Mouse (Mus musculus) heart, embryonic 12.5 days (tissue): Measurements from ENCODE around the gene Gria3. TPM values are rescaled to one million over a fixed set of nuclear protein-coding genes. Genes with fewer than 3 reads are reported as not detected.

Source experiments
- ATAC-seq: fragments of 200-750 bp; cut with Nextera tagmentation; 2 replicates; pipeline ENCODE4 v1.8.0; 2017; ENCODE audit warnings: moderate TSS enrichment, moderate library complexity; ENCODE audit not compliant: insufficient number of reproducible peaks, low FRiP score
- H3K27ac ChIP-seq: fragments of 300-500 bp; sonication (generic); 2 replicates; pipeline ENCODE4 v1.5.1; 2016; ENCODE audit warnings: mild to moderate bottlenecking, moderate library complexity; ENCODE audit not compliant: poor library complexity, severe bottlenecking
- H3K27me3 ChIP-seq: fragments of 300-500 bp; sonication (generic); replicated peaks from 2 replicates; pipeline ENCODE4 v1.6.1; 2016; ENCODE audit warnings: mild to moderate bottlenecking, moderate library complexity
- H3K36me3 ChIP-seq: fragments of 300-500 bp; sonication (generic); 2 replicates; pipeline ENCODE4 v1.6.1; 2016; ENCODE audit warnings: mild to moderate bottlenecking, moderate library complexity
- H3K4me1 ChIP-seq: fragments of 300-500 bp; sonication (generic); replicated peaks from 2 replicates; pipeline ENCODE4 v1.6.1; 2016; ENCODE audit warnings: mild to moderate bottlenecking
- H3K4me2 ChIP-seq: fragments of 300-500 bp; sonication (generic); 2 replicates; pipeline ENCODE4 v1.6.1; 2016; ENCODE audit warnings: mild to moderate bottlenecking, moderate library complexity
- H3K4me3 ChIP-seq: fragments of 300-500 bp; sonication (generic); 2 replicates; pipeline ENCODE4 v1.5.1; 2016; ENCODE audit warnings: mild to moderate bottlenecking
- H3K9ac ChIP-seq: fragments of 300-500 bp; sonication (generic); 2 replicates; pipeline ENCODE4 v1.6.1; 2016; ENCODE audit warnings: mild to moderate bottlenecking, moderate library complexity
- H3K9me3 ChIP-seq: fragments of 300-500 bp; sonication (generic); replicated peaks from 2 replicates; pipeline ENCODE4 v1.6.1; 2016; ENCODE audit warnings: mild to moderate bottlenecking, moderate library complexity
- WGBS: fragments of 180-500 bp; shearing (Covaris S2); methylation state at CpG from one replicate; pipeline ENCODE4 v1.1.7; 2016; 5-methylcytosine and 5-hydroxymethylcytosine counted together
- polyA plus RNA-seq: library from polyadenylated mRNA; unstranded; fragments of >200 nt; fragmentation: Nextera tagmentation; extraction: Ambion mirVana; gene quantifications from 2 replicates; pipeline ENCODE4 v1.2.1, GENCODE M21; 2016

Gria3 gene
- polyA plus RNA-seq, result 6.9 and 7.3 TPM in 2 replicates

DNA sequence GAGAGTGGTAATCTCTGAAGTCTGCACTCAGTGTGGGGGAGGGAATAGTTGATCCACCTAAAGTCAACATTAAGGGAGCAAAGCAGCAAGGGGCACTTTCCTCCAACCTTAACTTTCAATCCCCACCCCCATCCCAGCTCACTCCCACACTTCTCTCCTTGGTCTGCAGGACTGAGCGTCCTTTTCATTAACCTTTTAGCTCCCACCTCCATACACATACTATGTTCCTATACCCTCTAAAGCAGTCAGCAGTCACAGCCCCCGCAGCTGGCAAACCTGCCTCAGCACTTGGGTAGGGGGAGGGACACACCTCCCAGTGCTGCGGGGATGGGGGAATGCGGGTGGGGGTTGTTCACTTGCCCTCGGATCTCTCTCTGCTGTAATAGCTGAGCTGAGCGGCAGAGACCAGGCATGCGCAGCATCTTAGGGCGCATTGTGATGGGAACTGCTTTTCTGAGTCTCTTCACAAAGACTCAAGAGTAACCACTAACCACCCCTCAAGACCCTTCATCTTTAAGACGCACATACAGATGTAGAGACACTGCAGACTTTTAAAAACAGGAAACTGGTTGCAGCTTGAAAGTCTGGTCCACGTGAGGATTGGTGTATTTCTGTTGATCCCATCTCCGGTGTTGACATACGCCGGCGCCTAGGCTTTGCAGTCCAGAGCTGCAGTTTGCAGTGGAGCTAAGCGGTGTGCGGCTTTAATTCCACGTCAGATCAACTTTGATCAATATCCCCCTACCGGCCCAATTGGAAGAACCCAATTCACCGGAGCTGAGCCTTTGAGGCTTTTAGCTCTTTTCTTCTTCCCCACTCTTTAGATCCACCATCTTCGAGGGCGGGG lies at the start of gene Gria3:
Gene Gria3 (plus strand): TSS at position 797 of the 847 bp plus-strand sequence.
- Histone ChIP-seq H3K9ac (peak within 1 kb of the TSS; percentile 65), H3K4me2 (peak within 1 kb of the TSS; percentile 74), H3K36me3 (no peaks in the 10 kb centered on the region), H3K27me3 (0 out of 2 replicates have a peak, but pooled peaks cover 4% of the 10 kb centered on the region), H3K27ac (peak within 1 kb of the TSS; percentile 38), H3K4me1 (0 out of 2 replicates have a peak, but pooled peaks cover under 1% of the 10 kb centered on the region), H3K9me3 (no peaks in the 10 kb centered on the region), H3K4me3 (peak within 1 kb of the TSS; percentile 54)
- 12% methylated on average over 21 of the region's 21 CpGs for WGBS
- no peak for ATAC-seq

DNA sequence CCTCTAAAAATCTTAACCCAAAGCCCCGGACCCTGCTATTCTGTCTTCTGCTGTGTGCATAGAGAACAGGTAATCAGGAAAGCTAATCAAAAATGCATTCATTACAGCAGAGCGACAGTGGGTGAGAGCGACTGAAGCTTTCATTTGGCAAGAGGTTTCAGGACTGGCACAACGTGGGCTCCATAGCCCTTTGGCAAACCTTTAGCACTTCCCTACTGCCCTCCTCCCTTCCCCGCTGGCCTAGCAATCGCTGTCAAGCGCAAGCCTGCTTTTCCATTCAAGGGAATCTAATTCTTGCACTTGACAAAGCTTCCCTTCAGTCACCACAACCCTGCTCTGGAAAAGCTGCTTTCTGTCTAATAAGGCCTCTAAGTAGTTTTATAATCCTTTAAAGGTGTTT lies 13.6 kb upstream of the Gria3 start:
- Histone ChIP-seq H3K27ac (no peak overlapping the region), H3K4me2 (no peak overlapping the region), H3K4me3 (no peak overlapping the region), H3K4me1 (no peaks in the 10 kb centered on the region), H3K9me3 (no peaks in the 10 kb centered on the region), H3K36me3 (no peaks in the 10 kb centered on the region), H3K9ac (no peak overlapping the region), H3K27me3 (no peaks in the 10 kb centered on the region)
- 58% methylated on average over 7 of the region's 7 CpGs for WGBS
- ATAC-seq, result no peak

DNA sequence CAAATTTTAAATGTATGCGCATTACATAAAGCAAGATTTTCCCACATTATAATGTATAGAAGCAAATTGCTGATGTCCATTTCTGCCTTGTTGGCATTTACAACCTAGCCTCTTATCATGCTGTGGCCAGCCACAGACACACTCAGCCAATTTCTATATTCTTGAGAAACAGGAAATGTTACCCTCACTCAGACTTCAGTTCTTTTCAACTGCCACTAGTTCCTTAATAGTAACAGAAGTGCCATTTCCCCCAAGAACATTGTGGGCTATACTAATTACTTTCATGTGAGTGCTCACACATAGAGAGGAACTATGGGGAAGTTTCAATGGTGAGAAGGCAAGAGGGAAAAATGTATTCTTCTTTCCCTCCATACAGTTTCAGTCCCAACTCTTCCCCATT lies 11.6 kb upstream of the Gria3 start:
- no peaks in the 10 kb centered on the region for H3K4me1 ChIP-seq
- 86% methylated on average over 1 of the region's 1 CpGs for WGBS
- no peak overlapping the region for H3K4me2 ChIP-seq
- H3K27me3 ChIP-seq, result no peaks in the 10 kb centered on the region
- H3K27ac ChIP-seq, result no peak overlapping the region
- no peak overlapping the region for H3K9ac ChIP-seq
- no peak overlapping the region for H3K4me3 ChIP-seq
- ATAC-seq, result no peak
- H3K36me3 ChIP-seq, result no peaks in the 10 kb centered on the region
- H3K9me3 ChIP-seq, result no peaks in the 10 kb centered on the region

GRCm38 (mm10) chrX:41398482-41398881 lies 2.2 kb upstream of the Gria3 start:
- no peaks in the 10 kb centered on the region for H3K4me1 ChIP-seq
- 0 out of 2 replicates have a peak, but pooled peaks cover 4% of the 10 kb centered on the region for H3K27me3 ChIP-seq
- no peaks in the 10 kb centered on the region for H3K36me3 ChIP-seq
- no peak overlapping the region for H3K4me2 ChIP-seq
- no peak for ATAC-seq
- no peaks in the 10 kb centered on the region for H3K9me3 ChIP-seq
- H3K27ac ChIP-seq, result no peak overlapping the region
- no peak overlapping the region for H3K9ac ChIP-seq
- no peak overlapping the region for H3K4me3 ChIP-seq

GRCm38 (mm10) chrX:41401186-41401585 lies 532 bp downstream of the Gria3 start:
- Histone ChIP-seq H3K9me3 (no peaks in the 10 kb centered on the region), H3K4me2 (peak overlapping the region; percentile 74), H3K4me3 (peak overlapping the region; percentile 54), H3K4me1 (peaks cover 6% of the 10 kb centered on the region; the same call in 1 of the 2 replicates), H3K9ac (peak overlapping the region; percentile 65), H3K27ac (0 out of 2 replicates have a peak overlapping the region, but pooled peaks have one; percentile 38), H3K36me3 (no peaks in the 10 kb centered on the region), H3K27me3 (0 out of 2 replicates have a peak, but pooled peaks cover 4% of the 10 kb centered on the region)
- ATAC-seq, result no peak
- 14% methylated on average over 16 of the region's 17 CpGs for WGBS

- Histone ChIP-seq H3K9ac (peak overlapping the region; percentile 65), H3K27ac (peak overlapping the region; percentile 38), H3K9me3 (no peaks in the 10 kb centered on the region), H3K27me3 (0 out of 2 replicates have a peak, but pooled peaks cover 4% of the 10 kb centered on the region), H3K4me3 (peak overlapping the region; percentile 54), H3K4me2 (peak overlapping the region; percentile 74), H3K36me3 (no peaks in the 10 kb centered on the region), H3K4me1 (peaks cover 6% of the 10 kb centered on the region; the same call in 1 of the 2 replicates)
- 13% methylated on average over 20 of the region's 20 CpGs for WGBS
- no peak for ATAC-seq
Observed at GRCm38 (mm10) chrX:41401590-41402240, 1.1 kb downstream of the Gria3 start.

GRCm38 (mm10) chrX:41402656-41403055 lies 2.0 kb downstream of the Gria3 start:
- Histone ChIP-seq H3K4me1 (peaks cover 6% of the 10 kb centered on the region; the same call in 1 of the 2 replicates), H3K9ac (peak overlapping the region; percentile 65; the same call in 1 of the 2 replicates), H3K36me3 (no peaks in the 10 kb centered on the region), H3K4me2 (peak overlapping the region; percentile 74), H3K27me3 (0 out of 2 replicates have a peak, but pooled peaks cover 4% of the 10 kb centered on the region), H3K9me3 (no peaks in the 10 kb centered on the region), H3K4me3 (peak overlapping the region; percentile 54), H3K27ac (no peak overlapping the region)
- ATAC-seq, result no peak
- 13% methylated on average over 6 of the region's 6 CpGs for whole genome bisulfite sequencing

DNA sequence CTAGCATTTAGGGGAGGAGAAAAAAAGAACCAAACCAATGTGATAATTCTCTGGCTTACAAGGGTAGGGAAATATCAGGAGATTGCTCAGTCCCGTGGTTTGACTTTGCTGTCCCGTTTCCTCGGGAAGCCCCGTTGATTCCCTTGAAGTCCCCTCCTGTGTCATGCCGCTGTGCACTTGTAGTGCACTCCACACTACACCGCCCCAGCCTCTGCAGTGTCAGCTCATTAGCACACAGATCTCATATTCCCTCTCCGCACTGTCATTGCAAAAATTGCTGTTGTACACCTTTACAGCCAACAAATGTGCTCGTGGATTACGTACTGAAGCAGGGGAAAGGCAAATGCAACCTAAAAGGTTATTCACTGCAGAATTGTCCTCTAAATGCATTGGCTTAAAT lies 5.6 kb downstream of the Gria3 start:
- 0 out of 2 replicates have a peak, but pooled peaks cover 4% of the 10 kb centered on the region for H3K27me3 ChIP-seq
- WGBS, result 66% methylated on average over 9 of the region's 9 CpGs
- H3K27ac ChIP-seq, result no peak overlapping the region
- ATAC-seq, result no peak
- no peaks in the 10 kb centered on the region for H3K36me3 ChIP-seq
- peaks cover 6% of the 10 kb centered on the region; the same call in 1 of the 2 replicates for H3K4me1 ChIP-seq
- H3K4me3 ChIP-seq, result no peak overlapping the region
- H3K4me2 ChIP-seq, result no peak overlapping the region
- H3K9me3 ChIP-seq, result no peaks in the 10 kb centered on the region
- H3K9ac ChIP-seq, result no peak overlapping the region

GRCm38 (mm10) chrX:41409791-41410190 lies 9.1 kb downstream of the Gria3 start:
- no peak overlapping the region for H3K4me3 ChIP-seq
- no peak overlapping the region for H3K9ac ChIP-seq
- peaks cover 6% of the 10 kb centered on the region; the same call in 1 of the 2 replicates for H3K4me1 ChIP-seq
- no peaks in the 10 kb centered on the region for H3K27me3 ChIP-seq
- H3K36me3 ChIP-seq, result no peaks in the 10 kb centered on the region
- no peaks in the 10 kb centered on the region for H3K9me3 ChIP-seq
- no peak for ATAC-seq
- no peak overlapping the region for H3K27ac ChIP-seq
- H3K4me2 ChIP-seq, result no peak overlapping the region
- WGBS, result 22% methylated on average over 1 of the region's 1 CpGs

DNA sequence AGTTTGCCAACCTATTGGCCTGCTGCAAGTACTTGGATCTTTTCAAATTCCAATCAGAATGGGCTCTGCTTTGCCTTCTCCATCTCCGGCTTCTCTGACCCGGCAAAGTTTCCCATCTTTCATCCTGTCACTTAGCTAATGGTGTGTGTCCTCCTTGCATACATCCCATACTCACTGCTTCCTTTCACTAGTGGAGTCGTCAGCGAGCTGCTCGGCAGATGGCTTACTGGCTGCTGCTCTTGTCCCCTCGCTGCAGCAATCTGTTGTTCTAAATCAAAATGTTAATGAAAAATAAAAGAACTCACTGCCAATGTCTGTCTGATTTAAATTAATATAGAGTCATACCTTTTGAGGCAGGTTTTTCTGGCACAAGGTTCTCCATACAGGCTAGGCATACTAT lies 25.0 kb downstream of the Gria3 start:
- whole genome bisulfite sequencing, result 59% methylated on average over 6 of the region's 6 CpGs

GRCm38 (mm10) chrX:41428011-41428410 lies 27.4 kb downstream of the Gria3 start:
- Histone ChIP-seq H3K27ac (no peak overlapping the region), H3K9me3 (no peaks in the 10 kb centered on the region), H3K27me3 (no peaks in the 10 kb centered on the region), H3K4me3 (no peak overlapping the region), H3K4me1 (no peaks in the 10 kb centered on the region), H3K4me2 (no peak overlapping the region), H3K9ac (no peak overlapping the region), H3K36me3 (no peaks in the 10 kb centered on the region)
- WGBS, result 79% methylated on average over 5 of the region's 5 CpGs
- ATAC-seq, result no peak

More for the DNA sequence above, 25.0 kb downstream of the Gria3 start:
- no peak overlapping the region for H3K9ac ChIP-seq
- H3K4me3 ChIP-seq, result no peak overlapping the region
- H3K4me1 ChIP-seq, result no peaks in the 10 kb centered on the region
- no peak overlapping the region for H3K27ac ChIP-seq
- H3K9me3 ChIP-seq, result no peaks in the 10 kb centered on the region
- no peak for ATAC-seq
- H3K4me2 ChIP-seq, result no peak overlapping the region
- no peaks in the 10 kb centered on the region for H3K27me3 ChIP-seq
- no peaks in the 10 kb centered on the region for H3K36me3 ChIP-seq
